Mouse (Mus musculus): ENCODE results near the gene Ssh3.

Ssh3 gene

DNA sequence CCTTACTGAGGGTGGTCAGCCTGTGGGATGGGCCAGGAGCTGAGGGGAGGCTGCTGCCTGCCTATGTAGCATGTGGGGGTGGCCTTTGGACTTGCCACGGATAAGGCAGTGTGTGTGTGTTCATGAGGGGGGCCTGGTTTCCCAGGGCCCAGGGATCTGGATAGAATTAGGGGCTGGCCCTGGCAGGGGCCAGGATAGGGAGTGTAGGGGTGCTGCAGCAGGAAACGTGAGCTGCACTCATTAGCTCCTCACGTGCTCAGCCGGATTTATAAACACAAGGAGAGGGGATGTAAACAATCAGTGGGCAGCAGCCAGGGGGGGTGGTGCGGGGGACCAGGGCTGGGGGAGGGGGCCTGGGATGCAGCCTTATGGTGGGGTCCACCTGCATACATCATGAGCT lies 51.8 kb downstream of the Ssh3 start:
- in situ Hi-C loops (cut with MboI), result no loop called here

GRCm38 (mm10) chr19:4216041-4216685 lies 52.8 kb downstream of the Ssh3 start:
- in situ Hi-C loops (cut with MboI), result no loop called here

- in situ Hi-C loops (cut with MboI), result no loop called here
Observed at GRCm38 (mm10) chr19:4215451-4215840, 53.5 kb downstream of the Ssh3 start.

DNA sequence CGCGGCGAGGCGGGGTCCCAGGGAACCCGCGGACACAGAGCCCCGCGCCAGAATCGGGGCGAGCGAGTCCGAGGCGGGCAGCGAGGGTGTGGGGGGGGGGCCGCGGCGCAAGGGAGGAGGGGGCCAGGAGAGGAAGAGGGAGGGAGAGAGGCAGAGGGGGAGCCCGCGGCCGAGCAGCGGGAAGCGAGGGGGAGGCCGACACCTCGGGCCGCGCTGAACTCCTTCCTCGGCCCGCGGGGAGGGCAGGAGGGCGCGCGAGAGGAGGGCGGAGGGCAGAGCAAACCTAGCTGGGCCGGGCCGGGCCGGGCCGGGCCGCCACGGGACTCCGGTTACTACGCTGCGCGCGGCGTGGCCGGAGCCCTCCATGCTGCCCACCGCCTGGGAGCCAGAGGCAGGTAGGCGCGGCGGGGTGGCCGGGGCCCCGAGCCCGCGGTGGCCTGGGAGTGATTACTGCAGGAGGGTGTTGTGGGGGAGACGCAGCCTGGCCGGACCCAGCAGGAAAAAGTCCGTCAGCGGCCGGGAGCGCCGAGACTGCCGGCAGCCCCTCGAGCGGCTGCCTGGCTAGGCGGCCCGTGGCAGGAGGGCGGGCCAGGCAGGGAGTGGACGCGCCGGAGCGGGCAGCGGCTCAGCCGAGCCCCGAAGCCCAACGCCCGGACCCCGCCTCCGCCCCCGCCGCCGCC lies 54.1 kb downstream of the Ssh3 start:
- in situ Hi-C loops (cut with MboI), result no loop called here

DNA sequence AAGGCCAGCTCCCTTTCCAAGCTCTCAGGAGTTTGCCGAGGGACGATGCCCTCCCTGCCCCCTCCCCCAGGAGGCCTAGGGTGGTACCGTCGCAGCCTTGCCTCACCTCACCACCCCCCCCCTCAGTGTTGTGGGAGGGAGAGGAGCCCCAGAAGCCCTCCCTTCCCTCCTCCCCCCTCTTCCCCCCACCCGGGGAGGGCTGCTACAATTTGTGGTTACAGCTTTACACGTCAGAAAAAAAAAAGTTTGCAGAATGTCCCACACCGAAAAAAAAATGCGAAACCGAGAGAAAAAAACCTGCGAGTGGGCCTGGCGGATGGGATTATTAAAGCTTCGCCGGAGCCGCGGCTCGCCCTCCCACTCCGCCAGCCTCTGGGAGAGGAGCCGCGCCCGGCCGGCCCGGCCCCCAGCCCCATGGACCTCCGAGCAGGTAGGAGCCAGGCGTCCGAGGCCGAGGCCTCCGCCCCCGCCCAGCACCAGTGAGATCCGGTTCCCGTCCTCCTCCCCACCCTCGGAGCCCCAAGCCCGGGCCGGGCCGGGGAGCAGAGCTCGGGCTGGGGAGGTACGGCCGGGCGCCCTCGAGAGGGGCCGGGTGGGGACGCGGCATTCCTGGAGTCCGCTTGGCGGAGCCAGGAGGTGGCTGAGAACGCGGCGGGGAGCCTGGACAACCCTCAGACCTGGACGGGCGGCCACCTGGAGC lies 54.8 kb downstream of the Ssh3 start, which contains the start of the genes Clcf1 and AC109138.7:
Gene Clcf1 (plus strand): TSS at position 168 of the 700 bp plus-strand sequence.
Gene AC109138.7 (plus strand): TSS at position 287 of the 700 bp plus-strand sequence.
- in situ Hi-C loops (cut with MboI), result no loop called here

DNA sequence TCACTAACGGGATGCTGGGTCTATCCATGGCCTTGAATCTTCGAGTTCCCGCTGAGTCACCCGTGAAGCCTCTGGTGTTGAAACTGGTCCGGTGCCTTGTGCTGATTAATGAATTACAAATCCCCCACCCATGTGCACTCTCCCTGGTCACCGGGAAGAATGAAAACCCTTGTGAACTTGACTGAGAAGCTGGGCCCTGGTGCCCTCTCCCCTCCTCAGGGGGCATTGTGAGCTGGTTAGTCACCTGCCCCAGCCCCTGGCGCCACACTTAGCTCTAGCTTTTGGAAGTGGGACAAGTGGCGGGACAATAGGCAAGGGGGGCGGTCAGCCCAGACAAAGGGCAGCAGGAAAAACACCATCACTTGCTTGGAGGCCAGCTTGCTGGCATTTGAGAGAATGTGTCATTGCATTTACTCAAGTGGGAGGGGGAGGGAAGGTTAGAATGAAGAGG lies 55.4 kb downstream of the Ssh3 start:
- in situ Hi-C loops (cut with MboI), result no loop called here

DNA sequence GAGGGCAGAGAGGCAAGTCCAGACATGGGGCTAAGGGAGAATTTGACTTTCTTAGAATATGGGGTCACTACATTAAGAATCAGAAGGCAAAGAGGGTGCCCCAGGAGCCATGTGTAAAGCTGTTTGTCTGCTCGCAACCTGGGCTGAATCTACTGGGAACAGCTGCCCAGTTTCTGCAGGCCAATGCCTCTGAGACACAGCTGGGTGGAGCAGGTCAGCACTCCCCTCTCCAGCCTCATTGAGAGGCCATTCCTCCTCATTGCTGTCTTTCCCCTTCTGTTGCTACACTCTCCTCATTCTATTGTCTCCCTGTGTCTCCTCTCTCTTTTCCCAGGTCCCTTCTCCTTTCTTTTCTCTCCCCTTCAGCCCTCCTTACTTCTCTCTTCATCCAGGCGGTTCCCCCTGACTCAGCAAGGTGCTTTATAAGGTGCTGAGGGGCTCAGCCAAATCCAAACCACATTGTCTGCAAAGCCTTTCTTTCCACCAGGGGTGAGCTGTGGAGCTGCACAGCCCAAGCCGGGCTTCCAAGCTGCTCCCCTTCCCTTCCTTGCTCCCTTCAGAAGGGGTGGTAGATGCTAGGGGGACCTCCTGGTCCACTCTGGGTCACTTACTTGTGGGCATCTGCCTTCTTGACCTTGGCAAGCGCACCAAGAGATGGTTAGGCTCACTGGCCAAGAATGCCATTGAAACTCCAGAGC lies 56.9 kb downstream of the Ssh3 start:
- in situ Hi-C loops (cut with MboI), result no loop called here
